Mouse (Mus musculus) gastrocnemius, postnatal 36 days (tissue): ENCODE results near the gene Neurl2. TPM values are rescaled to one million over a fixed set of nuclear protein-coding genes. Genes with fewer than 3 reads are reported as not detected.
"Not testable (repeated sequence)": the region's sequence is repeated elsewhere in the genome, so short reads cannot be mapped to it uniquely, and the experiment has no call there.

ENCODE experiments used
- DNase-seq, 2 experiments: peaks; one replicate each; pipeline ENCODE4 v3.0.0; 2022
- intact Hi-C: fragments of 180-260 bp; cut with DNase I; formaldehyde crosslinking; loops from one replicate; pipeline ENCODE4 v1.15.1; 2025
- total RNA-seq, 2 experiments: library from RNA; stranded (reverse); gene quantifications; 2 replicates each; pipeline ENCODE4 v1.2.3; 2021

The Neurl2 gene
- total RNA-seq, 2 experiments from 2014 or later = 35.8 to 36.3 TPM

DNA sequence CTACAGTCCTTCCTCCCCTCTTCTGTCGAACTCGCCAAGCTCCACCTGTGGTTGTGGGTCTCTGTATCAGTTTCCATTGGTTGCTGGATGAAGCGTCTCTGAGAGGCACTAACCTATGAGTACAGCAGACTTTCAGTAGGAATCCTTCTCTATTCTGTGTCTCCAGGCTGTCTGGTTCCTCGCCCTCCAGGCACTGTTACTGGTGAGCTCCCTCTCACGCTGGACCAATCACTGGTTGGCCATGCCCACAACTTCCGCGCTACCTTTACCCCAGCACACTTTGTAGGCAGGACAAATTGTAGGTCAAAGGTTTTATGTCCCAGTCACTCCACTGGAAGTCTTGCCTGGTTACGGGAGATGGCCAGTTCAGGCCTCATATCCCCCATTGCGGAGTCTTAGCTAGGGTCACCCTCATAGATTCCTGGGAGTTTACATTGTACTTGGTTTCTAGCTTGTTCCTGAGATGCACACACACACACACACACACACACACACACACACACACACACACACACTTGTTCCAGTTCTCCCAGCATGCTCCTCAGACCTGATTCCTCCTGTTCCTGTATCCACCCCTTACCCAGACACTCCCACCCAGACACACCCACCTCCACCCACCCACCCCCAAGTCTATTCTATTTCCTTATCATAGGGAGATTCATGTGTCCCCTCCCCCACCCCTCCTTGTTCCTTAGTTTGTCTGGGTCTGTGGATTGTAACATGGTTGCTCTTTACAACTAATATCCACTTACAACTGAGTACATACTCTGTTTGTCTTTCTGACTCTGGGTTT is 26.6 kb upstream of the Neurl2 start:
- intact Hi-C loops = loop anchor here (2.0 kb wide), 1 partner anchor 23 kb away; no protein-coding TSS in a partner anchor
- no peak for DNase-seq

DNA sequence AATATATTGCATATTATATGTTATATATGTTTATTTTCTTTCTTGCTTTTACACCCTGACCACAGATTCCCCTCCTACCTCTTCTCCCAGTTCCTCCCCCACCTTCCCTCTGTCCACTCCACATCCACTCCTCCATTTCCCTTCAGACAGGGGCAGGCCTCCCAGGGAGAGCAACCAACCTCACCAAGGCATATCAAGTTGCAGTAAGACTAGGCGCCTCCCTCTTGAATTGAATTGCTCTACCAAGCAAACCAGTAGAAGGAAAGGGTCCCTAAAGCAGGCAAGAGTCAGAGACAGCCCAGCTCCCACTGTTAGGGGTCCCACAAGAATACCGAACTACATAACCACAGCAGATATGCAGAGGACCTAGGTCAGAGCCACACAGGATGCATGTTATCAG is 25.9 kb upstream of the Neurl2 start:
- intact Hi-C loops = no loop called here
- no peak for DNase-seq

DNA sequence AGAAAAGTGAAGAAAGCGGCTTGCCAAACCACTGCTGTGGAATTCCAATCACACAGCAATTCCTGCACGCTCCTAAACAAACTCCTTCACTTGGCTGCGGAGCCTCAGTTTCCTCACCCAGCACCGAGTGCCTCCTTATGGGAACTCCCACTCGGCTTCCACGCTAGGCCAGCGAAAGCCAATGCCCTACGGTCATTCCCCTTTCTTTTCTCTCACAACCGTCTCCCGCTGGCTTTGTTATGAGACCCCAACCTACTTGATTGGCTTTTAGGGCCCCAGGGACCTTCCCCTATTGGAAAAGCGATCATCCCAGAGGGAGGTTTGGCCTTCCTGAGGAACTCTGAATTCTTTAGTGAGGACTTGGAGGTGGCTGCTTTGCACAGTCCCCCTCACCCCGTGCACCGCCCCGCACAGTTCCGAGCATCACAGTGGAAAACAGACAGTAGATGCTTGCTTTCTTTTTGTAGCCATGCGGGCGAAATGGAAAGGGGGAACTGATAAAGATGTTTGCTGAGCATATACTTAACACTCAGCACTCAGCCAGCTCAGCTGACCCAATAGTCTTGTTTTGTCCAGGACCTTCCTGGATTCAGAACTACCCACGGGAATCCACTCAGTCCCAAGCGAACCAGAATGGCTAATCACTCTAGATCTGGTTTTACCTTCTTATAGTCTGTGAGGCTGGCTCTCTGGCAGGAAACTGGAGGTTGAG is 24.7 kb upstream of the Neurl2 start:
- intact Hi-C loops = no loop called here
- DNase-seq = no peak

DNA sequence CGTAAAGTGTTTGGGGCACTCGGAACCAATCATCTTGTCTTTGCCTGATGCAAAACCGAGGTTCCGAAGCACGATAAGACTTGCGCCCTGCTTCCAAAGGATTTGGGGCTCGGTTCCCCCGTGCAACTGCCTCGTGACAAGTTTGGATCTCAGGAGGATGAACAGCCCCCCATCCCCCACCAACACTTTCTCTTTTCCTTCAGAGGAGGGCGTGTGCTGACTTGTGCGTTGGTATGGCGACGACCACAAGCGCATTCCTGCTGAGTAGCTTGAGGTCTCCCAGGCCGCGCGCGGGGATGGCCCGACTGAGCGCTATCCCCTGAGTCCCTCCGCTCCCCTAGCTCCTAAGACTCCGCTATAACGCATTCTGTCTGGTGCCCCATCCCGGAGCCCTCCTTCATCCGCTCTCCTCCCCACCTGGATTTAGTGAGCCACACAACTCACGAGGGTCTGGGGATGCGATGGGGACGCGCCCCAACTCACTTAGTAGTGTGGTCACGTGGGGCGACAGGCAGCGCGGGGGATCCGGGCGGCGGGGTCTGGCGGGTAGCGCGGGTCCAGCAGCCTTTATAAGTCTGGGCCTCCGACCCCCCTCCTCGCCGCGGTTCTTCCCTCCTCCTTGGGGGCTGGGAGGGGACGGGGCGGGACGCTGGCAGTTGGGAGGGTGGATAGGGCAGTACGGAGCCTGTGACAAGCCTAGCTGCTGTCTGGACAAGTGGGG is 24.0 kb upstream of the Neurl2 start, which contains the start of gene Pltp:
TSS of gene Pltp (minus strand) at position 611 of the 721 bp plus-strand sequence.
- intact Hi-C loops = no loop called here
- peak; percentile 42 to 55 for DNase-seq

DNA sequence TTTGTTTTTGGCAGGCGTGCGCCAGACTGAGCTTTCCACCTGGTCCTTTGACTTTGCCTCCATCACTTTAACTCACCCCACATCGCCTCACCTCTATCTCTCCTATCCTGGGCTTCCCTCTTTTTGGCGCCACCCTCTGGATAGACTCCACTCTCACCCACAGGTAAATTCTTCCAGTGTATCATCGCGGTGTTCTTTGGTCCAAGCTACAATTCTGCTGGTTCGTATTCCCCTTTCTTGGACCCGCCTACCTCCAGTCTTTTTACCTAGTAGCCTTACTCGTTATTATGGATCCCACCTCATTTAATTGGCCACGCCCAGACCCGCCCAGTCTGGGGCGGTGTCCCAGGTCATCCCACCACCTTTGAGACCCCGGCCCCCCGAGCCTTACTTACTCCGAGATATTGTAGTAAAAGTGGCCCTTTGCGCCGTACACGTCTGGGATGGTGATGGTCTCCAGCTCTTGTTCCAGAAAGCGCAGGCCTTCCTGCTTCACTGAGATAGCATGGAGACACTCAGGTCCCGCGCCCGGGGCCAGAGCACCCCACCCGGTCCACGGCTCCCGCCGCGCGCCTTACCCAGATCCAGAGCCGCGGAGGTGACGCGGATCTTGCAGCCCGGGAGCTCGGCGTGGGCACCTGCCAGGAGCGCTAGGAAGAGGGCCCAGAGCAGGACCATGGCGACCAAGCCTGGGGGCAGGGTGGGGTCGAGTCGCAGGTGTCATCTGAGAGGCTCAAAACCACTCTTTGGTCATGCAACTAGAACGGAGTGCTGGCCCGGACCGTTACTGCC is 23.2 kb upstream of the Neurl2 start:
- no peak for DNase-seq
- intact Hi-C loops = no loop called here

DNA sequence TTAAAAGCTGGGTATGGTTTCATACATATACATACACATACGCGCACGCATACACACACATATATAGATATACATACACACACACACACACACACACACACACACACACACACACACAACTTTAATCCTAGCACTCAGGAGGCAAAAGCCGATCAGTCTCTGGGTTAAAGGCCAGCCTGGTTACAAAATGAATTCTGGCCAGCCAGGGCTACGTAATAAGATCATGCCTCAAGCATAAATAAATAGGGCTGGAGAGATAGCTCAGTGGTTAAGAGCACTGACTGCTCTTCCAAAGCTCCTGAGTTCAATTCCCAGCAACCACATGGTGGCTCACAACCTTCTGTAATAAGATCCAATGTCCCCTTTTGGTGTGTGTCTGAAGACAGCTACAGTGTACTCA is 22.3 kb upstream of the Neurl2 start:
- DNase-seq, intact Hi-C loops: not testable (repeated sequence)

DNA sequence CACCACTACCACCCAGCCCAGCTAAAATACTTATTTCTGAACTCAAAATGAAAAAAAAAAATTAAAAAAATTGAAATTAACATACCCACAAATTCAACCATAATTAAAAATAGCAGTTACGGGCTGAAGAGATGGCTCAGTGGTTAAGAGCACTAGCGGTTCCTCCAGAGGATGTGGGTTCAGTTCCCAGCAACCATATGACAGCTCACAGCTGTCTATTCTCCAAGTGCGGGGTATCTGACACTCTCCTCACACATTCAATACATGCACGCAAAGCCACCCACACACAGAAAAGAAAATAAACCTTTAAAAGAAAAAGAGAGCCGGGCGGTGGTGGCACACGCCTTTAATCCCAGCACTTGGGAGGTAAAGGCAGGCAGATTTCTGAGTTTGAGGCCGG is 16.8 kb upstream of the Neurl2 start:
- intact Hi-C loops = no loop called here
- no peak for DNase-seq

DNA sequence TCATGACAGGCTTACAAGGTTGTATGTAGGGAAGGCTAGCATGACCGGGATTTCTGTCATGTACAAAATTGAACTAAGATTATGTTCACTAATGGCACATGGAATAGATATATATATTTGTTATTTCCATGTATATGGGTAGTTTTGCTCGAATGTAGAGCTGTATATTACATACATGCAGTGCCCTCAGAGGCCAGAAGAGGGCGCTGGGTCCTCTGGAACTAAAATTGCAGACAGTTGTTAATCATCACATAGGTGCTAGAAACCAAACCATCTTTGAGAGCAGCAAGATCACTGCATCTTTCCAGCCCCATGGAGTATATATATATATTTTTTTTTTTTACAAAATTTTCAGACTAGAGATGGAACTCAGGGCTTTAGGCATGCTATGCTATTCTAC is 12.5 kb upstream of the Neurl2 start:
- no peak for DNase-seq
- intact Hi-C loops = no loop called here

DNA sequence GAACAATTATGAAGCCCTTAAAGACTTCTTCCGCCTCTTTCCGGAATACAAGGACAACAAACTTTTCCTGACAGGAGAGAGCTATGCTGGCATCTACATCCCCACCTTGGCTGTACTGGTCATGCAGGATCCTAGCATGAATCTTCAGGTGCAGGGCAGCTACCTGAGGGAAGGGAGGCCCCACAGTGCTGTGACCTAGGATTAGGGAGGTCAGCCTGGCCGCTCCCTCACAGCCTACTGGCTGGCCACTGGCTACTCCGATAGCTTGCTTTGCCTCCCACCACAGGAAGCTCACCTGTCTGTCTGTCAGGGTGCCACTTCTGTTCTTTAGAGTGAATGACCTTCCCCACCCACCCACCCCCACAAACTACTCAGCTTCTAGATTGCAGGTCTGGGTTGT is 1.9 kb upstream of the Neurl2 start:
- no peak for DNase-seq
- intact Hi-C loops = loop anchor here (10.0 kb wide), 1 partner anchor 70 kb away; no protein-coding TSS in a partner anchor

DNA sequence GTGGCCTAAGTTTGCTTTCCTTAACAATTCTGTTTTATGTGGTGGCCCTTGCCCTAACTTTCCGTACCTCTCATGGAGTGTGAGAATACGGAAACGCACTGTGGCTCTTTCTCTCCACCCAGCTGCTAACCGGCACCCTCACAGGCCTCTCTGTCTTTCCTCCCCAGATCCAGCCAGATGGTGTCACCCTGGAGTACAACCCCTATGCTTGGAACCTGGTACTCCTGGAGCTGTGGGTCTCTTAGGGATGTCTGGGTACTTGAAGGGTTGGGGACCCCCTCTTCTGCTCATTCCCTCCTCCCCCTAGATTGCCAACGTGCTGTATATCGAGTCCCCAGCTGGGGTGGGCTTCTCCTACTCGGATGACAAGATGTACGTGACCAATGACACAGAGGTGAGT is 1.3 kb upstream of the Neurl2 start:
- no peak for DNase-seq
- intact Hi-C loops = loop anchor here (10.0 kb wide), 1 partner anchor 70 kb away; no protein-coding TSS in a partner anchor

DNA sequence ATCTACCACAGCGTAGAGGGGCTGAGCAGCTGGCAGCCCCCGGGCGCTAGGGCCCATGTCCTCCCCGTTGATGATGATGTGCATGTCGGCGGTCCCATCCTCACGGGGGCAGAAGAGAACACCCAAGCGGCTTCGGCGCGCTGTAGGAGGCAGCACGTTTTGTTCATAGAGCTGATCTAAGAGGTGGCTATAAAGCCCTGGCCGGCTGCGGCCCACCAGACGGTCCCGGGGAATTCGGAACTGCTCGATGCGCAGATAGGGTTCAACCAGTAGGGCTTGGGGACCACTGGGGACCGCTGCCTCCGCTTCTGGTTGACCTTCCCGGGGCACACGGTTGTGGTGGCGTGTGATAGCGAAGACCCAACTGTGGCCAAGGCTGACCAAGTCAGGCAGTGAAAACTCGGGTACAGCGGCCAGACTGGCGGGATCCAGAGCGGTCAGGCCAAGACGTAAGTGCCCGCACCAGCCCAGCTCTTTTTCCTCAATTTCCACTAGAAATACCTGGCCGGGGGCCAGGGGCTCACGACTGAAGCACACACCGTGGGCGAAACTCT is 431 bp downstream of the Neurl2 start, which contains the start of gene Ctsa:
TSS of gene Ctsa (plus strand) at position 126 of the 554 bp plus-strand sequence.
- peak; percentile 71 for DNase-seq
- intact Hi-C loops = loop anchor here (10.0 kb wide), 1 partner anchor 72 kb away; no protein-coding TSS in a partner anchor

DNA sequence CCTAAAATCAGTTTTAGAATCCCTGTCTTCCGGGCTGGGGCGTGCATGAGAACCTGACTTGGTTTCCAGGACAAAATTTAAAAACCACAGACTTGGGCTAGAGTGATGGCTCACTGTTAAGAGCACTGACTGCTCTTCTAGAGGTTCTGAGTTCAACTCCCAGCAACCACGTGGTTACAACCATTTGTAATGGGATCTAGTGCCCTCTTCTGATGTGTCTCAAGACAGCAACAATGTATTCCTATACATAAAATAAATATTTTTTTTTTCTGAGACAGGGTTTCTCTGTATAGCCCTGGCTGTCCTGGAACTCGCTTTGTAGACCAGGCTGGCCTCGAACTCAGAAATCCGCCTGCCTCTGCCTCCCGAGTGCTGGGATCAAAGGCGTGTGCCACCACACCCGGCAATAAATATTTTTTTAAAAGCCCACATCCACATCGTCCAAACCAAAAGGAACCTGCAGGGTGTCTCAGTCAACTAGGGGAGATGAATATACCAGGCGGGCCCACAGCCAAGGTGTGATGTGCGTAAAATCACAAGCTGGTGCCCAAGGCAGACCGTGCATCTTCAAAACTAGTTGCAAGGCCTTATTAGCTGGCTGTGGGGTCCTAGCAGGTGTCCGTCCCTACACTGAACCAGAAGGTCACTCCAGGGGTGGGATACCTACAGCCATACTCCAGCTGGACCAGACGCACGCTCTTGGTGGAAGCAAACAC is 1.1 kb downstream of the Neurl2 start:
- intact Hi-C loops = loop anchor here (10.0 kb wide), 1 partner anchor 73 kb away; no protein-coding TSS in a partner anchor
- no peak for DNase-seq

DNA sequence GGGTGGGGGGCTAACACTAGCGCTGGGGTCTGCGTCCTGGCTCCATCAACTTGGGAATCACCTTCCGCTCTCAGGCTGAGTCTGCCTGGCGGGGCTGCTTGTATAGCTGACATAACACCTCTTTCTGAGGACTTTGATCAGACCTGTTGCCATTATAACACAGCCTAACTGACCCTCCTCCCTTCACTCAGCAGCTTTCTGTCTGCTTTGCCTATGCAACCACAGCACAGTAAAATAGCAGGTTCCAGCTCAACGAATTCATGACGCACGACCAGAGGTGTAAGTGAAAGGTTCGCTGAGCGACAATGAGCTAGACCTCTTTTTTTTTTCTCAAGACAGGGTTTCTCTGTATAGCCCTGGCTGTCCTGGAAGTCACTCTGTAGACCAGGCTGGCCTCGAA is 2.2 kb downstream of the Neurl2 start:
- no peak for DNase-seq
- intact Hi-C loops = loop anchor here (10.0 kb wide), 1 partner anchor 74 kb away; no protein-coding TSS in a partner anchor

DNA sequence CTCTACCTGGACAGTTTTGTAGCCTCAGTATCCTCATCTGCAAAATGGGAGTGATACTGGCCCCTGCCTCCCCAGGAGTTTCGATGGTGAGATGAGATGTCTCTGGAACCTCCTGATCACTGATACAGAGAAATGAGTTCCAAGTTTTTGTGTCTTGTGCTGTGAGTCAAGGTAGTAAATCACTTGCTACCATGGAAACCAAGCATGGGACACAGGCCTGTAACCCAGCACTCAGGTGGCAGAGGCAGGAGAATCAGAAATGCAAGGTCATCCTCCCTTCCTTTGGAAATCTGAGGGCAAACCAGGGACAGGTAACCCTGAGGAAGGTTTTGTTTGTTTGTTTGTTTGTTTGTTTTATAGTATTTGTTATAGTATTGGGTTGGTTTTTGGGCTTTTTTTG is 4.2 kb downstream of the Neurl2 start:
- intact Hi-C loops = loop anchor here (10.0 kb wide), 1 partner anchor 206 kb away; the partner anchor contains the start of gene Ncoa5
- no peak for DNase-seq

DNA sequence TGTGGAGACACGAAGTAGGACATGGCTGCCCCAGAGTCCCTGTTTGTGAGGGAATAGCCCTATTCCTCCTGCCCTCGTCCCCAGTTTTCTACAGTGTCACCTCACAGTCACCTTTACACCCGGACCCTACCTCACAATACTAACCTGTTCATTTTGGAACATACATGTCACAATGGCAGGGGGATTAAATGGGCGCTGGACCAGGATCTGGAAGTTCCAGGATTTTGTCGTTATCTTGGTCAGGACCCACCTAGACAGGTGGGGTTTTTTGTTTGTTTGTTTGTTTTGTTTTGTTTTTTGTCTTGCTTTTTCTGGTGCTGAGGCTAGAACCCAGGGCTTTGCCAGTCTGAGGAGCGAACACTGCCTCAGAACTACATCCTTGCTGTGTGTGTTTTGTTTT is 4.8 kb downstream of the Neurl2 start, which contains the start of gene Spata25:
TSS of gene Spata25 (minus strand) at position 101 of the 400 bp plus-strand sequence.
- intact Hi-C loops = loop anchor here (10.0 kb wide), 1 partner anchor 206 kb away; the partner anchor contains the start of gene Ncoa5

DNA sequence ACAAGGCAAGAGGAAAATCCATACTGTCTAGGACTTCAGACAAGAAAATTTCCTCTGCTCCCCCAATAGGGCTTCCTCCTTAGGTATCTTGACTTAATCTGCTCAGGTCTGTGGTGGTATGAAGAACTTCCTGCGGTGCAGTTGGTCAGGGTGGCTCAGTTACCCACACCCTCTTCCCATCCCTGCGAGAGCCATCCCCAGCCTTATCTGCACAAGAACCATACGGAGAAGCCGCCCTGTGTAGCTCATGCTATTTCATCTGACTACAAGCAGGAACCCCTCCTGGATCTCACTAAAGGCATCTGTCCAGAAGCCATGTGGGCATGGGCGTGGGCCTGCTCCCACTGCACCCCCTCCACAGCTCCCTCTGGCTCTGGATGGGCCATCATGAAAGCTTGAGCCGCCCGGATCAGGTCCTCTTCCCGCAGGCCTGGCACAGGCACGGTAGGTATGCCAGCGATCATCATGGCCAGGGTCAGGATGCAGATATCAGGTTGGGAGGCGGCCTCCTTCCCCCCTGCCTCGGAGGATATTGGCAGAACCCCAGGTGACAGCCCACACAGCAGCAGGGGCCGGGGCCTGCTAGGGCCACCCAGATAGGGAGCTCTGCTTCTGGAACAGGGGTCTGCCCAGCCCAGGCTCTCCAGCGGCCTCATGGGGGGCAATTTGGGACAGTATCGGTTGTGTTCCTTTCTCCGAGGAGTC is 6.0 kb downstream of the Neurl2 start:
- intact Hi-C loops = loop anchor here (10.0 kb wide), 1 partner anchor 208 kb away; the partner anchor contains the start of gene Ncoa5
- no peak for DNase-seq

More for the DNA sequence above, 4.8 kb downstream of the Neurl2 start, which contains the start of gene Spata25:
- no peak for DNase-seq

DNA sequence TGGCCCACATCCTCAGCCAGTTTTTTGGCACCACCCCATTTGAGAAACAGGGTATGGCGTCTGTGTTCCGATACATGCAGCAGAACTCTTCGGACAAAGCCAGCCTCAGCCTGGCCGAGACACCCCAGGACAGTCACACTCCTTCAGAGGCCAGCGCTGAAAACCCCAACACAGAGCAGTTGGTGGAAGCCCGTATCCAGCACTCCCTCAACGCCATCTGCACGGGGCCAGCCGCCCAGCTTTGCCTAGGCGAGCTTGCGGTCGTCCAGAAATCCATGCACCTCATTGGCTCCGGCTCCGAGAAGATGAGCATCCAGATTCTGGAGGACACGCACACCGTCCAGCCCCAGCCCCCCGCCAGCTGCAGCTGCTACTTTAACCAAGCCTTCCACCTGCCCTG is 7.7 kb downstream of the Neurl2 start:
- intact Hi-C loops = loop anchor here (10.0 kb wide), 1 partner anchor 209 kb away; the partner anchor contains the start of gene Ncoa5
- DNase-seq = no peak

DNA sequence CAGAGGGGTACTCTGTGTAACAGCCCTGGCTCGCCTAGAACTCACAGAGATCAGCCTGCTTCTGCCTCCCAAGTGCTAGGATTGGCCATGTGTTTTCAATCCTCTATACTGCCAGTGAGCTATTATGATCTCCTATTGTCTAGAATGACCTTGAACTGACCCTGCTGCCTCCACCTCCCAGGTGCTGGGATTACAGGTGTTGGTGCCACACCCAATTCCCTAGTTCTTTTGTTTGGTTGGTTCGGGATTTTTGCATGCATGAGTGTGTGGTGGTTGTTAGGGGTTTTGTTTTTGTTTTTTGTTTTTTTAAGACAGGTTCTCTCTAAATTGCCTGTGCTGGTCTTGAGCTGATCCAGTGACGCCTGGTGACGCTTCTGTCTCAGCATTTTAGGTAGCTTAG is 9.3 kb downstream of the Neurl2 start:
- DNase-seq = no peak
- intact Hi-C loops = loop anchor here (10.0 kb wide), 1 partner anchor 211 kb away; the partner anchor contains the start of gene Ncoa5
